Mouse (Mus musculus) MEL (cell line): ENCODE measurements around the gene Alox5ap. TPM values are rescaled to one million over a fixed set of nuclear protein-coding genes. Genes with fewer than 3 reads are reported as not detected.

ENCODE experiments used
- DNase-seq: peaks from one replicate; pipeline ENCODE4 v3.0.0; 2011; ENCODE audit warnings: low read depth, low spot score
- H3K27ac ChIP-seq: 2 replicates; pipeline ENCODE4 v1.5.1; 2012; ENCODE audit warnings: low read depth, mild to moderate bottlenecking, control low read depth, low read length, moderate library complexity; ENCODE audit not compliant: control insufficient read depth
- H3K27me3 ChIP-seq, 2 experiments: fragments of 150-350 bp in 1 of 2; sonication (generic) in 1 of 2; 2 replicates each; pipeline ENCODE4 v1.6.1; 2012; ENCODE audit warnings: low read length in 2 of 2, mild to moderate bottlenecking in 2 of 2, improper control_type of control experiment in 1 of 2, moderate library complexity in 1 of 2; ENCODE audit not compliant: insufficient read depth in 2 of 2, control insufficient read depth in 1 of 2
- H3K36me3 ChIP-seq, 2 experiments: 2 replicates each; pipeline ENCODE4 v1.6.1; 2012 to 2014; ENCODE audit warnings: low read length in 2 of 2, improper control_type of control experiment in 1 of 2, inconsistent platforms in 1 of 2, mild to moderate bottlenecking in 1 of 2; ENCODE audit not compliant: insufficient read depth in 2 of 2, control insufficient read depth in 1 of 2
- H3K4me1 ChIP-seq, 2 experiments: fragments of 150-350 bp in 1 of 2; sonication (generic) in 1 of 2; 2 replicates each; pipeline ENCODE4 v1.6.1; 2012; ENCODE audit warnings: low read length in 2 of 2, improper control_type of control experiment in 1 of 2, mild to moderate bottlenecking in 1 of 2; ENCODE audit not compliant: insufficient read depth in 2 of 2, control insufficient read depth in 1 of 2
- H3K4me3 ChIP-seq, 2 experiments: fragments of 150-350 bp in 1 of 2; sonication (generic) in 1 of 2; 2 replicates each; pipeline ENCODE4 v1.5.1; 2012; ENCODE audit warnings: low read depth in 2 of 2, low read length in 2 of 2, mild to moderate bottlenecking in 2 of 2, moderate library complexity in 2 of 2, control low read depth in 1 of 2, improper control_type of control experiment in 1 of 2; ENCODE audit not compliant: control insufficient read depth in 1 of 2, insufficient read depth in 1 of 2
- H3K79me2 ChIP-seq: 2 replicates; pipeline ENCODE4 v1.6.1; 2012; ENCODE audit warnings: mild to moderate bottlenecking, low read length, moderate library complexity; ENCODE audit not compliant: control insufficient read depth, poor library complexity, insufficient read depth
- H3K9ac ChIP-seq: 2 replicates; pipeline ENCODE4 v1.6.1; 2012; ENCODE audit warnings: low read depth, mild to moderate bottlenecking, control low read depth, low read length, moderate library complexity; ENCODE audit not compliant: control insufficient read depth, poor library complexity, severe bottlenecking
- H3K9me3 ChIP-seq: fragments of 150-350 bp; sonication (generic); replicated peaks from 2 replicates; pipeline ENCODE4 v1.6.1; 2012; ENCODE audit warnings: mild to moderate bottlenecking, low read length, improper control_type of control experiment, moderate library complexity; ENCODE audit not compliant: insufficient read depth
- E2F4 ChIP-seq: IDR thresholded peaks from 2 replicates; pipeline ENCODE4 v1.6.1; 2011; ENCODE audit warnings: low read depth, low read length, improper control_type of control experiment, borderline replicate concordance
- EP300 ChIP-seq, 2 experiments: IDR thresholded peaks; 2 replicates each; pipeline ENCODE4 v1.6.1; 2011; ENCODE audit warnings: improper control_type of control experiment in 2 of 2, low read length in 2 of 2, low read depth in 1 of 2, mild to moderate bottlenecking in 1 of 2
- GABPA ChIP-seq: IDR thresholded peaks from 2 replicates; pipeline ENCODE4 v1.6.1; 2012; ENCODE audit warnings: low read depth, mild to moderate bottlenecking, inconsistent platforms, low read length, improper control_type of control experiment, moderate library complexity
- GATA1 ChIP-seq: IDR thresholded peaks from 2 replicates; pipeline ENCODE4 v1.6.1; 2011; ENCODE audit warnings: low read depth, low read length, improper control_type of control experiment
- JUND ChIP-seq: IDR thresholded peaks from 2 replicates; pipeline ENCODE4 v1.6.1; 2011; ENCODE audit warnings: low read depth, mild to moderate bottlenecking, improper control_type of control experiment, low read length
- MAFK ChIP-seq: IDR thresholded peaks from 2 replicates; pipeline ENCODE4 v1.6.1; 2011; ENCODE audit warnings: low read depth, mild to moderate bottlenecking, low read length, improper control_type of control experiment, borderline replicate concordance
- MAX ChIP-seq: IDR thresholded peaks from 2 replicates; pipeline ENCODE4 v1.6.1; 2011; ENCODE audit warnings: low read length, improper control_type of control experiment
- NELFE ChIP-seq: IDR thresholded peaks from 2 replicates; pipeline ENCODE4 v1.6.1; 2011; ENCODE audit warnings: low read depth, low read length, improper control_type of control experiment
- POLR2AphosphoS2 ChIP-seq: IDR thresholded peaks from 2 replicates; pipeline ENCODE4 v1.6.1; 2011; ENCODE audit warnings: low read length, improper control_type of control experiment
- UBTF ChIP-seq: IDR thresholded peaks from 2 replicates; pipeline ENCODE4 v1.6.1; 2012; ENCODE audit warnings: low read depth, mild to moderate bottlenecking, inconsistent platforms, low read length, improper control_type of control experiment, moderate library complexity, borderline replicate concordance; ENCODE audit not compliant: insufficient read depth
- USF2 ChIP-seq, 2 experiments: IDR thresholded peaks; 2 replicates each; pipeline ENCODE4 v1.6.1; 2011 to 2012; ENCODE audit warnings: improper control_type of control experiment in 2 of 2, low read length in 2 of 2, borderline replicate concordance in 1 of 2, inconsistent platforms in 1 of 2, low read depth in 1 of 2, mild to moderate bottlenecking in 1 of 2; ENCODE audit not compliant: insufficient read depth in 1 of 2
- polyA plus RNA-seq, 2 experiments: library from polyadenylated mRNA; stranded (reverse) in 1 of 2; unstranded in 1 of 2; fragments of >175 nt in 1 of 2; fragments of >200 nt in 1 of 2; gene quantifications; 2 replicates each; pipeline versions ENCODE4 v1.2.1 to v1.2.4; 2012; ENCODE audit warnings: low replicate concordance in 2 of 2, low read depth in 1 of 2; ENCODE audit not compliant: insufficient read length in 2 of 2, insufficient read depth in 1 of 2, missing spikeins in 1 of 2
- total RNA-seq: library from RNA; depleted of rRNA; stranded (reverse); fragments of 300-350 nt; gene quantifications from 2 replicates; pipeline ENCODE4 v1.2.3, GENCODE M21; 2012

Gene Alox5ap
- total and polyA plus RNA-seq, 3 experiments, result 56.4 to 157 TPM; not detected in 1

DNA sequence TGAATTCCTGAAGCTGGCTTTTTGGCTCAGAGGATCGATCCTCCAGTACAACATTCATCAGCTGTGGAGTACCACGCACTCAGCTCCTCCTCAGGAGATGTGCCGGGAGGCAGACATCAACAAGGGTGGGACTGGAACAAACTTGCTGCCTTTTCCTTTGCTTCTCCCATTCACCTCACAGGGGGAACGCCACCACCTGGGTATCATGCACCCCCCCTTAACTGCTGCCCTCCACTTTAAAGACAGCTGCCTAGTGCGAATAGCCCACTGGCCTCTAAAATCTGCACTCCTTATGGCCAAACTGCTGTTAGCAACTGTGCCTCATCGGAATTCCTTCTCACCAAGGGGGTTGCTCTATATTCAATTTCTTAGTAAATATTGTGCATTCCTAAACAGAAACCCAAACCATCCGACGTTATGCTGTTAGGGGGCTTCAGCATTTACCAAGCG is 55.3 kb downstream of the Alox5ap start:
- H3K27me3 ChIP-seq, result peaks cover 0 to 3% of the 10 kb centered on the region in 2 experiments; a peak in 2 of 4 replicates
- no peak for TF ChIP-seq GATA1
- TF ChIP-seq GABPA, result no peak
- no peak for TF ChIP-seq MAX
- no peak for TF ChIP-seq USF2 (IDR thresholded peaks at IDR 0.05; ENCODE audit: borderline replicate concordance in 1 of 2, insufficient read depth in 1 of 2, low read depth in 1 of 2, low read length in 2 of 2)
- no peak for TF ChIP-seq NELFE
- no peak for TF ChIP-seq E2F4
- TF ChIP-seq UBTF, result no peak
- no peak for TF ChIP-seq POLR2AphosphoS2
- TF ChIP-seq EP300 (IDR thresholded peaks at IDR 0.05; ENCODE audit: low read depth in 1 of 2, low read length in 2 of 2), result no peak
- no peak for TF ChIP-seq MAFK
- no peak overlapping the region for H3K27ac ChIP-seq

DNA sequence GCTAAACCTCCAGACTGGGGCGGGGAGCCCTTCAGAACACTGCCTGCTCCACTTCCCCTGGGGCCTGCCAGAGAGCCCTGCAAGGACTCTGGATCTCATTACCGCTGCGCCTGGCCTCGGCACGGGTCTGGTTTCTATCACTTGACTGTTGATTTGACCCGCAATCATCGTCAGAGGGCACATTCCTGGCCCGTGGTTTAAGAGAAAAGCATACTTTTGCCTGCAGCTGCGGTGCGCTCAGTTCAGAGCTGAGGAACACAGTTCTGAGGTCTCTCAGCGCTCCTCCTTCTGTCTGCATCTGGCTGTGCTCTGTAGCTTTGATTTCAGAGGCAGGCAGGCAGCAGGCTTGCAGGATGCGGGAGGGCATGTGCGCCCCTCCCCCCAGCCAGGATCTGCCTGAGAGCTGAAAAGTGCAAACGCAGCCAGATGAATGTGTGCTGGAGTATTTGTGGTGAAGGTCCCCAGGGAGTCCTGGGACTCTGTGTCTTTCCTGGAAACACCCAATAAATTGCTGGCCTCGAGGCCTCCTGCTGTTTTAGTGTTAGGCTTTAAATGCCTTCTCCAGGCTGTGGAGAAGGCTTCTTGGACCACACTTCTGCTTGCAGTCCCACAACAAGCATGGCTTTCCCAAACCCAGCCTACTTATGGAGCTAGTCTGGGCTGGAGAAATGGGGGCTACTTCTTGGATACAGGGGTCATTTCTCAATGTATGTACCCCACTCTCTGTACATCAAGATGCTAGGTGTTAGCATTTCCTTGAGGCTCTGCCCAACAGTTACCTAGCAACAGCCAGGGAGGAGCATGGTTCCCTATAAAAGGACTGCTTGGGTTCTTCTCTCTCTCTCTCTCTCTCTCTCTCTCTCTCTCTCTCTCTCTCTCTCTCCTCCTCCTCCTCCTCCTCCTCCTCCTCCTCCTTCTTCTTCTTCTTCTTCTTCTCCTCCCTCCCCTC is 56.2 kb downstream of the Alox5ap start:
- no peaks in the 10 kb centered on the region for H3K36me3 ChIP-seq
- no peak for DNase-seq
- no peak overlapping the region for H3K9ac ChIP-seq
- H3K9me3 ChIP-seq, result no peaks in the 10 kb centered on the region
- H3K4me3 ChIP-seq, result no peak overlapping the region
- peaks cover 0 to 3% of the 10 kb centered on the region in 2 experiments; a peak in 2 of 4 replicates for H3K27me3 ChIP-seq
- no peaks in the 10 kb centered on the region for H3K4me1 ChIP-seq
- no peaks in the 10 kb centered on the region for H3K79me2 ChIP-seq
- H3K27ac ChIP-seq, result no peak overlapping the region
- TF ChIP-seq JUND, result no peak

More for the DNA sequence above, 55.3 kb downstream of the Alox5ap start:
- H3K4me3 ChIP-seq, result no peak overlapping the region
- H3K9me3 ChIP-seq, result no peaks in the 10 kb centered on the region
- no peaks in the 10 kb centered on the region for H3K4me1 ChIP-seq
- no peak overlapping the region for H3K9ac ChIP-seq
- H3K79me2 ChIP-seq, result no peaks in the 10 kb centered on the region
- H3K36me3 ChIP-seq, result no peaks in the 10 kb centered on the region
- no peak for DNase-seq
